Mouse (Mus musculus) heart, adult 2 months (tissue): Measurements from ENCODE around the gene Ntan1. TPM values are rescaled to one million over a fixed set of nuclear protein-coding genes. Genes with fewer than 3 reads are reported as not detected.
"Not testable (repeated sequence)": the region's sequence is repeated elsewhere in the genome, so short reads cannot be mapped to it uniquely, and the experiment has no call there.

Experiments used
- DNase-seq, 2 experiments: peaks; one replicate each; pipeline ENCODE4 v3.0.0; 2021
- H3K27ac ChIP-seq: fragments of 200-600 bp; 2 replicates; pipeline ENCODE4 v1.8.1; 2022
- H3K27me3 ChIP-seq: fragments of 200-500 bp; 2 replicates; pipeline ENCODE4 v1.6.1; 2012; ENCODE audit warnings: mild to moderate bottlenecking, low read length, inconsistent platforms, mixed read lengths; ENCODE audit not compliant: control insufficient read depth, insufficient read depth
- H3K36me3 ChIP-seq: fragments of 200-500 bp; 2 replicates; pipeline ENCODE4 v1.6.1; 2012; ENCODE audit warnings: low read length, inconsistent platforms; ENCODE audit not compliant: control insufficient read depth, insufficient read depth
- H3K4me1 ChIP-seq: fragments of 200-500 bp; 2 replicates; pipeline ENCODE4 v1.6.1; 2011; ENCODE audit warnings: low read length; ENCODE audit not compliant: control insufficient read depth, insufficient read depth
- H3K4me3 ChIP-seq: fragments of 200-600 bp; 2 replicates; pipeline ENCODE4 v1.8.1; 2022
- H3K79me2 ChIP-seq: fragments of 200-500 bp; replicated peaks from 2 replicates; pipeline ENCODE4 v1.6.1; 2012; ENCODE audit warnings: mild to moderate bottlenecking, inconsistent platforms, low read length, moderate library complexity, mixed read lengths; ENCODE audit not compliant: control insufficient read depth, insufficient read depth
- H3K9ac ChIP-seq: fragments of 200-500 bp; 2 replicates; pipeline ENCODE4 v1.6.1; 2012; ENCODE audit warnings: low read depth, mild to moderate bottlenecking, control low read depth, inconsistent platforms, low read length, mixed read lengths
- CTCF ChIP-seq: fragments of 200-600 bp; IDR thresholded peaks from 2 replicates; pipeline ENCODE4 v1.8.1; 2022; ENCODE audit warnings: antibody characterized with exemption, mild to moderate bottlenecking, moderate library complexity
- EP300 ChIP-seq: fragments of 200-500 bp; IDR thresholded peaks from 2 replicates; pipeline ENCODE4 v1.6.1; 2011; ENCODE audit warnings: low read depth, low read length, control low read depth; ENCODE audit not compliant: insufficient read depth
- POLR2A ChIP-seq: fragments of 200-500 bp; IDR thresholded peaks from 2 replicates; pipeline ENCODE4 v1.6.1; 2011; ENCODE audit warnings: mild to moderate bottlenecking, low read depth, low read length, control low read depth; ENCODE audit not compliant: insufficient read depth
- WGBS: fragments of 180-500 bp; shearing (Covaris S2); methylation state at CpG from one replicate; pipeline ENCODE4 v1.1.7; 2018; 5-methylcytosine and 5-hydroxymethylcytosine counted together
- intact Hi-C: fragments of 180-260 bp; cut with DNase I; formaldehyde crosslinking; loops from one replicate; pipeline ENCODE4 v1.15.1; 2025
- polyA plus RNA-seq: library from polyadenylated mRNA; depleted of rRNA; stranded (reverse); fragments of >200 nt; gene quantifications from 2 replicates; pipeline ENCODE4 v1.2.3, GENCODE M21; 2012
- total RNA-seq, 2 experiments: library from RNA; stranded (reverse); gene quantifications; 2 replicates each; pipeline ENCODE4 v1.2.3; 2021

Gene Ntan1
- total and polyA plus RNA-seq, 3 experiments, result 40.2 to 47.1 (median 42.9) TPM

DNA sequence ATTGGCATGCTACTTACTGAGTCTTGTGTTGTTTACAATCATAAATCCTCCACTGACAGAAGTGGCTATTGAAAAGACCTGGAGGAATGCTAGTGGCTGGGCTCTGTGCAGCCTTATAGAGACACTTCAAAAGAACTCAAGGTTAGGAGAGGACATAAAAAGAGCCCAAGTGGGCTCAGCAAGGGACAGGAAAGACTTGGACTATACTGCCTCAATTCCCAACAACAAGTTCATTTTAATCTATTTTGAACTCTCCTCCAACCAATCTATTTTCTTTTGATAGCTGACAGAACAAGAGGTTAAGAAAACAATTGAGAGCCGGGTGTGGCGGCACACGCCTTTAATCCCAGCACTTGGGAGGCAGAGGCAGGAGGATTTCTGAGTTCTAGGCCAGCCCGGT, 35.2 kb downstream of the Ntan1 start:
- no peaks in the 10 kb centered on the region for H3K79me2 ChIP-seq

DNA sequence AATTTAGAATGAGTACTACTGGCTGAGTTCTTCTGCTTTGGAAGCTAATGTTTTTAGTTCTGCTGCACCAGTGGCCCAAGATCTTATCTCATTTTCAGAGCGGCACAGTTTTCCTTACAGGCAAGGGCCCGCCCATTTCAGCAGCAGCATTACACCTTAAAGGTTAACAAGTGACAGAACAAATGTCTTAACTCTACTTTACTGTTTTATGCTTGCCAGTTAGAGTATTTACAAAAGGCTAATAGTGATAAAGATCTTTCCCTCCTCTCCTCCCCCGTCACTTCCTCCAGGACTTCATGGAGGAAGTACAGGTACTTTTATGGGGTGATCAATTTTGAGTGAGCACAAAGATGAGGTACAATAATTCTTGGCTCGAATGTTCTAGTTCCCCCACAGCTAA, 47.4 kb downstream of the Ntan1 start:
- WGBS, result 60% methylated on average over 4 of the region's 4 CpGs

More for the DNA sequence above, 35.2 kb downstream of the Ntan1 start:
- no peak for DNase-seq
- 95% methylated on average over 4 of the region's 4 CpGs for WGBS
- Histone ChIP-seq H3K4me1 (no peaks in the 10 kb centered on the region), H3K27ac (no peak overlapping the region), H3K27me3 (no peaks in the 10 kb centered on the region), H3K4me3 (no peak overlapping the region), H3K36me3 (peaks cover 3% of the 10 kb centered on the region; the same call in 1 of the 2 replicates), H3K9ac (no peak overlapping the region)
- intact Hi-C loops, result no loop called here
- TF ChIP-seq CTCF (no peak), POLR2A (no peak), EP300 (no peak)

GRCm38 (mm10) chr16:13866616-13867015, 48.0 kb downstream of the Ntan1 start:
- H3K27ac ChIP-seq, result no peak overlapping the region

More for the DNA sequence above, 47.4 kb downstream of the Ntan1 start:
- intact Hi-C loops, result no loop called here
- no peak for TF ChIP-seq CTCF
- TF ChIP-seq POLR2A, result no peak
- TF ChIP-seq EP300, result no peak
- H3K79me2 ChIP-seq, result no peaks in the 10 kb centered on the region
- no peaks in the 10 kb centered on the region for H3K4me1 ChIP-seq
- no peak overlapping the region for H3K9ac ChIP-seq
- no peak overlapping the region for H3K27ac ChIP-seq
- peaks cover 2% of the 10 kb centered on the region; the same call in 1 of the 2 replicates for H3K36me3 ChIP-seq
- no peak for DNase-seq
- no peak overlapping the region for H3K4me3 ChIP-seq
- H3K27me3 ChIP-seq, result no peaks in the 10 kb centered on the region

GRCm38 (mm10) chr16:13867406-13867805, 48.8 kb downstream of the Ntan1 start:
- intact Hi-C loops, H3K9ac ChIP-seq, DNase-seq, H3K27me3 ChIP-seq, H3K27ac ChIP-seq, H3K36me3 ChIP-seq, H3K79me2 ChIP-seq, H3K4me1 ChIP-seq, H3K4me3 ChIP-seq: not testable (repeated sequence)
- WGBS, result 59% methylated on average over 5 of the region's 5 CpGs

More at GRCm38 (mm10) chr16:13866616-13867015, 48.0 kb downstream of the Ntan1 start:
- Histone ChIP-seq H3K4me3 (no peak overlapping the region), H3K36me3 (peaks cover 2% of the 10 kb centered on the region; the same call in 1 of the 2 replicates), H3K79me2 (no peaks in the 10 kb centered on the region), H3K27me3 (no peaks in the 10 kb centered on the region), H3K4me1 (no peaks in the 10 kb centered on the region), H3K9ac (no peak overlapping the region)
- 50% methylated on average over 5 of the region's 5 CpGs for WGBS
- no peak for TF ChIP-seq EP300
- TF ChIP-seq CTCF, result no peak
- TF ChIP-seq POLR2A, result no peak
- no peak for DNase-seq
- intact Hi-C loops, result no loop called here

- no peaks in the 10 kb centered on the region for H3K79me2 ChIP-seq
- H3K27me3 ChIP-seq, result no peaks in the 10 kb centered on the region
- TF ChIP-seq POLR2A (no peak), EP300 (no peak)
- H3K4me1 ChIP-seq, result no peaks in the 10 kb centered on the region
- WGBS, result 59% methylated on average over 42 of the region's 42 CpGs
- no peak overlapping the region for H3K27ac ChIP-seq
- peaks cover 2% of the 10 kb centered on the region; the same call in 1 of the 2 replicates for H3K36me3 ChIP-seq
- no peak overlapping the region for H3K4me3 ChIP-seq
- DNase-seq, result peak; percentile 6 to 18
- H3K9ac ChIP-seq, result no peak overlapping the region
- intact Hi-C loops, result no loop called here
Observed at GRCm38 (mm10) chr16:13867910-13868514, 49.4 kb downstream of the Ntan1 start.

GRCm38 (mm10) chr16:13875483-13875882, 56.8 kb downstream of the Ntan1 start:
- H3K4me1 ChIP-seq, result no peaks in the 10 kb centered on the region
- WGBS, result 61% methylated on average over 4 of the region's 4 CpGs
- H3K27ac ChIP-seq, result no peak overlapping the region
- H3K9ac ChIP-seq, result no peak overlapping the region
- no peaks in the 10 kb centered on the region for H3K79me2 ChIP-seq
- peaks cover 11% of the 10 kb centered on the region for H3K36me3 ChIP-seq
- intact Hi-C loops, result no loop called here
- no peaks in the 10 kb centered on the region for H3K27me3 ChIP-seq
- H3K4me3 ChIP-seq, result no peak overlapping the region
- TF ChIP-seq CTCF (no peak), EP300 (no peak)
- DNase-seq, result no peak
